Mouse (Mus musculus) ES-E14 (cell line): ENCODE results near the gene Nhsl1.

Source experiments
- CHD2 ChIP-seq: IDR thresholded peaks from 2 replicates; pipeline ENCODE4 v1.6.1; 2014; ENCODE audit warnings: mild to moderate bottlenecking, low read depth, low read length, inconsistent platforms
- HCFC1 ChIP-seq: IDR thresholded peaks from 2 replicates; pipeline ENCODE4 v1.6.1; 2012; ENCODE audit warnings: low read length, inconsistent platforms, borderline replicate concordance; ENCODE audit not compliant: insufficient read depth
- MAFK ChIP-seq: IDR thresholded peaks from 2 replicates; pipeline ENCODE4 v1.6.1; 2014; ENCODE audit warnings: mild to moderate bottlenecking, low read depth, low read length, inconsistent platforms; ENCODE audit not compliant: insufficient read depth
- ZC3H11A ChIP-seq: IDR thresholded peaks from 2 replicates; pipeline ENCODE4 v1.6.1; 2012; ENCODE audit warnings: low read depth, mild to moderate bottlenecking, inconsistent platforms, low read length, borderline replicate concordance
- ZNF384 ChIP-seq: IDR thresholded peaks from 2 replicates; pipeline ENCODE4 v1.6.1; 2012; ENCODE audit warnings: low read depth, low read length, inconsistent platforms

DNA sequence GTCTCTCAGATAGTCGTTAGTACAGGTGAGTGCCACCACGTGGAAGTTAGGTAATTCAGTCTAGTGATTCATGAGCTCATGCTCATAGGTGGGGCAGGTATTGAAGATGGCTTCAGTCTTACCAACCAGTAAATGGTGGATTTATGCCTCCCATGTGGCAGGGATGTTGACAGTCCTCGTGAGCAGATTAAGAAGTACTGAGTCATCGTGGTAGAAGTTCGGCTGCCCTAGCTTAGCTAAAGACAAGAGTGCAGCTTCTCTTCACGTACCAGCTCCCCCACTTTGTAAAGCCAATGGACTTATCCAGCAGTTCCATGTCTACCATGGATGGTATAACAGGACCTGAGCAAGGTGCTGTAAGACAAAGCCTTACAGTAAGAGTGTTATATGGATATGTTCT is 46.6 kb downstream of the Nhsl1 start:
- TF ChIP-seq ZNF384, result no peak
- TF ChIP-seq ZC3H11A, result no peak
- TF ChIP-seq CHD2, result no peak
- TF ChIP-seq MAFK, result no peak
- no peak for TF ChIP-seq HCFC1
